Mouse (Mus musculus): ENCODE measurements around the gene Cpxcr1. TPM values are rescaled to one million over a fixed set of nuclear protein-coding genes. Genes with fewer than 3 reads are reported as not detected.

Cpxcr1 gene
- polyA plus RNA-seq (2015; fragmentation: Nextera tagmentation; extraction: Ambion mirVana): not detected in 2 replicates

GRCm38 (mm10) chrX:116448644-116449043 is at the start of gene Cpxcr1:
Cpxcr1 (plus strand) TSS chrX:116448944.
- no peak within 1 kb of the TSS for H3K27ac ChIP-seq
- no peak within 1 kb of the TSS for H3K4me3 ChIP-seq

More at GRCm38 (mm10) chrX:116448644-116449043, at the start of gene Cpxcr1:
- H3K4me1 ChIP-seq: no peaks in the 10 kb centered on the region
- no peak within 1 kb of the TSS for H3K4me2 ChIP-seq
- H3K9me3 ChIP-seq: no peaks in the 10 kb centered on the region
- no peaks in the 10 kb centered on the region for H3K27me3 ChIP-seq (replicated peaks)
- no peak within 1 kb of the TSS for H3K9ac ChIP-seq
- ATAC-seq (replicated peaks): no peak
- no peaks in the 10 kb centered on the region for H3K36me3 ChIP-seq (replicated peaks)

Other genes starting within 250 kb of the Cpxcr1 start
- gene H2afb2, start 232.2 kb downstream of the Cpxcr1 start, polyA plus RNA-seq (2015; fragmentation: Nextera tagmentation; extraction: Ambion mirVana): not detected in 2 replicates

Measured in midbrain, embryonic 15.5 days (tissue).